Mouse (Mus musculus): Measurements from ENCODE around the gene Tdrd1. TPM values are rescaled to one million over a fixed set of nuclear protein-coding genes. Genes with fewer than 3 reads are reported as not detected.

The Tdrd1 gene
- polyA plus RNA-seq, 1 experiment from 2014 or later, result 0.20 TPM

GRCm38 (mm10) chr19:56891438-56891837, 65.4 kb downstream of the Tdrd1 start:
- Histone ChIP-seq H3K9ac (no peak overlapping the region), H3K4me1 (no peaks in the 10 kb centered on the region), H3K4me2 (no peak overlapping the region), H3K27me3 (replicated peaks) (no peaks in the 10 kb centered on the region), H3K4me3 (no peak overlapping the region), H3K36me3 (no peaks in the 10 kb centered on the region), H3K9me3 (replicated peaks) (no peaks in the 10 kb centered on the region), H3K27ac (no peak overlapping the region)
- 45% methylated on average over 2 of the region's 2 CpGs for WGBS (ENCODE audit: insufficient replicate concordance)
- no peak for ATAC-seq

- Histone ChIP-seq H3K4me2 (no peak overlapping the region), H3K4me1 (no peaks in the 10 kb centered on the region), H3K9ac (no peak overlapping the region), H3K4me3 (no peak overlapping the region), H3K9me3 (replicated peaks) (no peaks in the 10 kb centered on the region), H3K36me3 (no peaks in the 10 kb centered on the region), H3K27me3 (replicated peaks) (no peaks in the 10 kb centered on the region), H3K27ac (no peak overlapping the region)
- no peak for ATAC-seq
- 69% methylated on average over 5 of the region's 5 CpGs for WGBS (ENCODE audit: insufficient replicate concordance)
Observed at GRCm38 (mm10) chr19:56892586-56892985, 66.6 kb downstream of the Tdrd1 start.

- H3K9me3 ChIP-seq (replicated peaks), result no peaks in the 10 kb centered on the region
- no peaks in the 10 kb centered on the region for H3K27me3 ChIP-seq (replicated peaks)
- H3K36me3 ChIP-seq, result no peaks in the 10 kb centered on the region
- no peak overlapping the region for H3K4me2 ChIP-seq
- WGBS (ENCODE audit: insufficient replicate concordance), result 58% methylated on average over 5 of the region's 5 CpGs
- H3K9ac ChIP-seq, result no peak overlapping the region
- no peak overlapping the region for H3K27ac ChIP-seq
- no peaks in the 10 kb centered on the region for H3K4me1 ChIP-seq
- no peak for ATAC-seq
- no peak overlapping the region for H3K4me3 ChIP-seq
Observed at GRCm38 (mm10) chr19:56893326-56893725, 67.3 kb downstream of the Tdrd1 start.

GRCm38 (mm10) chr19:56897654-56898053, 71.6 kb downstream of the Tdrd1 start:
- WGBS (ENCODE audit: insufficient replicate concordance), result 72% methylated on average over 16 of the region's 16 CpGs
- H3K4me1 ChIP-seq, result no peaks in the 10 kb centered on the region
- H3K4me2 ChIP-seq, result no peak overlapping the region
- no peak overlapping the region for H3K27ac ChIP-seq
- no peaks in the 10 kb centered on the region for H3K36me3 ChIP-seq
- peaks cover 7% of the 10 kb centered on the region; the same call in 1 of the 2 replicates for H3K27me3 ChIP-seq (replicated peaks)
- H3K4me3 ChIP-seq, result no peak overlapping the region
- no peak for ATAC-seq
- H3K9me3 ChIP-seq (replicated peaks), result no peaks in the 10 kb centered on the region
- H3K9ac ChIP-seq, result no peak overlapping the region

- Histone ChIP-seq H3K9me3 (replicated peaks) (no peaks in the 10 kb centered on the region), H3K4me2 (no peak overlapping the region), H3K9ac (no peak overlapping the region), H3K36me3 (no peaks in the 10 kb centered on the region), H3K4me3 (no peak overlapping the region), H3K4me1 (no peaks in the 10 kb centered on the region), H3K27ac (no peak overlapping the region), H3K27me3 (replicated peaks) (peaks cover 7% of the 10 kb centered on the region)
- 33% methylated on average over 3 of the region's 3 CpGs for WGBS (ENCODE audit: insufficient replicate concordance)
- ATAC-seq, result no peak
Observed at GRCm38 (mm10) chr19:56904095-56904494, 78.1 kb downstream of the Tdrd1 start.

- ATAC-seq, result no peak
- peaks cover 7% of the 10 kb centered on the region for H3K27me3 ChIP-seq (replicated peaks)
- H3K36me3 ChIP-seq, result no peaks in the 10 kb centered on the region
- no peak overlapping the region for H3K4me3 ChIP-seq
- no peaks in the 10 kb centered on the region for H3K9me3 ChIP-seq (replicated peaks)
- 70% methylated on average over 7 of the region's 7 CpGs for WGBS (ENCODE audit: insufficient replicate concordance)
- no peaks in the 10 kb centered on the region for H3K4me1 ChIP-seq
- H3K9ac ChIP-seq, result no peak overlapping the region
- H3K27ac ChIP-seq, result no peak overlapping the region
- H3K4me2 ChIP-seq, result no peak overlapping the region
Observed at GRCm38 (mm10) chr19:56905395-56905794, 79.4 kb downstream of the Tdrd1 start.

DNA sequence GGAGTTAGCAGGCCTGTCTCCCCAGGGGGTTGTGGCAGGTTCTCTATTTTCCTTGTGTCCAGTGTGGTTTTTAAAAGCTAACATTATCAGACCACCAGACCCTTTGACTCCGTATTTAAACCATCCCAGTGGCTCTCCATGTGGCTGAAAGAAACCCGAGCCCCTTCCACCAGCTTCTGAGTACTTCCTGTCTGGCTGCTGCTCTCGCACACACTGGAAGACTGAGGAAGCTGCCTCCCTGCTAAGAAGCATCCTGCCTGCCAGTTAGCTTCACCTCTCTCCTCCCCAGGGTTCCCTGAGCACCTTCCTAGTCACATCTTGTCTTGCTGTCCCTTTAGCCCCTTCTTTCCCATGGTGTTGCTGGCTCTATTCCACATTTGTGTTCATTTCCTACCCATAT, 81.8 kb downstream of the Tdrd1 start:
- no peak overlapping the region for H3K4me3 ChIP-seq
- no peak for ATAC-seq

GRCm38 (mm10) chr19:56908472-56909270, 82.7 kb downstream of the Tdrd1 start:
- no peaks in the 10 kb centered on the region for H3K9me3 ChIP-seq (replicated peaks)
- no peaks in the 10 kb centered on the region for H3K4me1 ChIP-seq
- no peak overlapping the region for H3K9ac ChIP-seq
- WGBS (ENCODE audit: insufficient replicate concordance), result 57% methylated on average over 17 of the region's 17 CpGs
- no peak for ATAC-seq
- H3K36me3 ChIP-seq, result no peaks in the 10 kb centered on the region
- H3K4me2 ChIP-seq, result no peak overlapping the region
- H3K27ac ChIP-seq, result no peak overlapping the region
- no peak overlapping the region for H3K4me3 ChIP-seq
- H3K27me3 ChIP-seq (replicated peaks), result no peaks in the 10 kb centered on the region; the same call in 1 of the 2 replicates

More for the DNA sequence above, 81.8 kb downstream of the Tdrd1 start:
- Histone ChIP-seq H3K36me3 (no peaks in the 10 kb centered on the region), H3K27ac (no peak overlapping the region), H3K4me1 (no peaks in the 10 kb centered on the region), H3K9ac (no peak overlapping the region), H3K9me3 (replicated peaks) (no peaks in the 10 kb centered on the region), H3K27me3 (replicated peaks) (no peaks in the 10 kb centered on the region; the same call in 1 of the 2 replicates), H3K4me2 (no peak overlapping the region)
- WGBS (ENCODE audit: insufficient replicate concordance), result 21% methylated on average over 3 of the region's 3 CpGs

DNA sequence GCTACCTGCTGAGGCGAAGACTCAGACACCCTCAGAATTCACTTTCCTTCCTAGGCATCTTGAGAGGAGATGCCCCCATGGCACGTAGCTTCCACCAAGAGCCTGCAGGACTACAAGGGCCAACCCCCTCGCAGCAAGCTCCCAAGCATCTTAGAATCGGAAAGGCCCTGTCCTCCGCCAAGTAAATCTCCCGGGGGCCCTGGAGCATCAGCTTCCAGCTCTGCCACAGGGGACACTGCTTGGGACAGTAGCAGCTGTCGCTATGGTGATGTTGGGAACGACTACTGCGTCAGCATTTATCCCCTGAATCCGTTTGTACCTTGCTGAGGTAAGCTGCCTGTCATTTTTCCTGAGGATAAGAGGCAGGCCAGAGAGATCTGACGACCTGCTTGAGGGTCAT, 84.6 kb downstream of the Tdrd1 start:
- no peaks in the 10 kb centered on the region; the same call in 1 of the 2 replicates for H3K27me3 ChIP-seq (replicated peaks)
- no peak overlapping the region for H3K27ac ChIP-seq
- H3K9ac ChIP-seq, result no peak overlapping the region
- H3K4me2 ChIP-seq, result no peak overlapping the region
- ATAC-seq, result no peak
- no peak overlapping the region for H3K4me3 ChIP-seq
- H3K36me3 ChIP-seq, result no peaks in the 10 kb centered on the region
- 49% methylated on average over 11 of the region's 11 CpGs for WGBS (ENCODE audit: insufficient replicate concordance)
- no peaks in the 10 kb centered on the region for H3K9me3 ChIP-seq (replicated peaks)
- no peaks in the 10 kb centered on the region for H3K4me1 ChIP-seq

DNA sequence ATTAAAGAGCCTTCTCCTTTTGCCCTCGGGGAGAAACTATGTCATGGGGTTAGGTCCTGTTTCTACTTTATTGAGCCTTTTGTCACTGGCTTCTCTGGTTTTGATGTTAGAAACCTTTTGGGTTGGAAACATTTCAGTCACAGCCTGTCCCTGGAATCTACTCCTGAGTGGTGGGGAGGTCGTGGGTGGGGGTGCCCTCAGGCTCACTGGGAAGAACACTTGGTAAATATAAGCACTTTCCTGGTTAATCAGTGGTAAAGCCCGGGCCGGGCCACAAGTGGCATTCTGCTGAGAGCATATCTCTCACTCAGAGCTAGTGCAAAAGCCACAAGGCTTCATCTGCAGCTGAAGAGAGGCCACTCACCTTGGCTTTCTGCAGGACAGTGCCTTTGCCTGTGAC, 87.8 kb downstream of the Tdrd1 start:
- Histone ChIP-seq H3K4me3 (no peak overlapping the region), H3K36me3 (no peaks in the 10 kb centered on the region), H3K27ac (no peak overlapping the region), H3K9ac (no peak overlapping the region), H3K27me3 (replicated peaks) (no peaks in the 10 kb centered on the region), H3K9me3 (replicated peaks) (no peaks in the 10 kb centered on the region), H3K4me1 (no peaks in the 10 kb centered on the region), H3K4me2 (no peak overlapping the region)
- 60% methylated on average over 4 of the region's 4 CpGs for WGBS (ENCODE audit: insufficient replicate concordance)
- no peak for ATAC-seq

GRCm38 (mm10) chr19:56914658-56915057, 88.6 kb downstream of the Tdrd1 start:
- Histone ChIP-seq H3K4me2 (no peak overlapping the region), H3K9ac (no peak overlapping the region), H3K27me3 (replicated peaks) (no peaks in the 10 kb centered on the region), H3K4me1 (no peaks in the 10 kb centered on the region), H3K27ac (no peak overlapping the region), H3K9me3 (replicated peaks) (no peaks in the 10 kb centered on the region), H3K36me3 (no peaks in the 10 kb centered on the region), H3K4me3 (no peak overlapping the region)
- WGBS (ENCODE audit: insufficient replicate concordance), result 90% methylated on average over 3 of the region's 3 CpGs
- no peak for ATAC-seq

- 42% methylated on average over 6 of the region's 6 CpGs for WGBS (ENCODE audit: insufficient replicate concordance)
- H3K36me3 ChIP-seq, result no peaks in the 10 kb centered on the region
- no peak overlapping the region for H3K27ac ChIP-seq
- no peak overlapping the region for H3K9ac ChIP-seq
- no peaks in the 10 kb centered on the region for H3K27me3 ChIP-seq (replicated peaks)
- no peak overlapping the region for H3K4me3 ChIP-seq
- no peaks in the 10 kb centered on the region for H3K9me3 ChIP-seq (replicated peaks)
- H3K4me2 ChIP-seq, result no peak overlapping the region
- no peak for ATAC-seq
- H3K4me1 ChIP-seq, result no peaks in the 10 kb centered on the region
Observed at GRCm38 (mm10) chr19:56915084-56915483, 89.1 kb downstream of the Tdrd1 start.

All from liver, embryonic 12.5 days (tissue).